Mouse (Mus musculus): ENCODE measurements around the gene Teddm1a.
"Not testable (repeated sequence)": the region's sequence is repeated elsewhere in the genome, so short reads cannot be mapped to it uniquely, and the experiment has no call there.

Teddm1a gene

DNA sequence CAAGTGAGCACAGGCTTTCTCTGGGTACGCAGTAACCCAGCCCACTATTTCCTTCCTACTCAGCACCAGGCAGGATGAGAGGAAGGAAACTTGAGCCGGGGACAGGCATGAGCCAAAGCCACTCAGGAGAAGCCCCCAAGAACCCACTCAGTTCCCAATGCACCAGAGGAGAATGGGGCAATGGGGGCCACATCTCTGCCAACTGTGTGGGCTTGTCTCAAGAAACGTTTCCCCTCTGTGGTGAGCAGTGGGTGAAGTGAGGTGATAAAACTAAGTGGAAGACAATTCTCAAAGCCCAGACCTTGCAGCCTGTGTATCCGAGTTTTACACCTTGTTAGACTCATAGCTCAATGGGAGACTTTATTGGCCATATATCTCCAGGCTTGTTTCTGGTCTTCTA, at the start of gene Teddm1a:
Teddm1a (plus strand) TSS at position 301 of the 400 bp plus-strand sequence.
- DNase-seq, result no peak

GRCm38 (mm10) chr1:153842121-153842740, 49.3 kb upstream of the Teddm1a start:
- peak; percentile 15 for DNase-seq

DNA sequence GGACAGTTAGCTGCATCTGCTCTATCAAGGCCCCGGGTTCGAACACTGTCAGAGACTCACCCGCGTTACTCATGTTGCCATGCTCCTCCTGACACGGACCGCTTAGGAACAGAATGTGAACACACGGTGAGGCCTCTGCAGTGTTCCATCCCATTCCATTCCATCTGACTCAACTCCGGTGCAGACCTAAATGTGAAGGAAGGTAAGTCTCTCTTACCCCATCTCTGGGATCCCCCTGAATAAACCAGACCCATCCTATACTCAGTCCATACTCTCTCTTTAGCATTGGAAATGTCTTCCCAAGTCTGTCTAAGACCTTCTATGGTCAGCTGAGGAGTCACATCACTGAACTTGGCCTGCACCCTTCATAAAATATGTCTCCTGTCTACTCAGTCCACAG, 47.5 kb upstream of the Teddm1a start, which contains the start of gene Rgsl1:
Rgsl1 (minus strand) TSS at position 101 of the 400 bp plus-strand sequence.
- DNase-seq, result no peak

DNA sequence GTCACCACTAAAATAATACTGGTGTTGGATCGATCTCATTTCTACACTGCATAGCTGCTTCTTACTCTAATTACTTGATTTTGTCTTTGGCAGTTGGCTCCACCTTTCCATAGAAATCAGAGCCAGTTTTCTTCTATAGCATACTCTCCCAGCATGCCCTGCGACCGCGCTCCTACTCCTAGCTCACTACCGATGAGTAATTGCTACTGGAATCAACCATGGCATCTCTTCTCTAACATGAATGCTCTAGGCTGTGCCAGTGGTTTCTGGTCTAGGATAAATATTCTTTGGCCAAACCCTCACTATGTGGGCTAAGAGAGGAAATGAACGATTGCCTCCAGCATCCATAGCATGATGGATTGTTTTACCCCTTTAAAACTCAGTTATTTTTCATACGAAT, 45.1 kb upstream of the Teddm1a start:
- no peak for DNase-seq

DNA sequence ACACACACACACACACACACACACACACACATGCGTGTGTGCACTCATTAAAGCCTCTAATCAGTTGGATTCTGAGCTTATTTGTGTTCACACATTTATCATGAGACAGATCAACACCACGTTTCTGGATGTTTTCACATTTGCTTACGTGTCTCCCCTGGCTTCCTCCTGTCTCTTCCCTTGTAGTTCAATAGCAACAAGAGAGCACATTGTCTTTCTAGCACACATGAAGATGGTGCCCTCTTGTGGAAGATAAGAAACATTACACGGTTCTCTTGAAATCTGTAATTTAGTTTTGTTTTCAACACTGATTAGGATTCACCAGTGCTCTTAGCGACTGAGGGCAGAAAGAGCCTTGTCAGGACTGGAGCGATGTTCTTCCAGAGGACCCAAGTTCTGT, 44.7 kb upstream of the Teddm1a start:
- no peak for DNase-seq

DNA sequence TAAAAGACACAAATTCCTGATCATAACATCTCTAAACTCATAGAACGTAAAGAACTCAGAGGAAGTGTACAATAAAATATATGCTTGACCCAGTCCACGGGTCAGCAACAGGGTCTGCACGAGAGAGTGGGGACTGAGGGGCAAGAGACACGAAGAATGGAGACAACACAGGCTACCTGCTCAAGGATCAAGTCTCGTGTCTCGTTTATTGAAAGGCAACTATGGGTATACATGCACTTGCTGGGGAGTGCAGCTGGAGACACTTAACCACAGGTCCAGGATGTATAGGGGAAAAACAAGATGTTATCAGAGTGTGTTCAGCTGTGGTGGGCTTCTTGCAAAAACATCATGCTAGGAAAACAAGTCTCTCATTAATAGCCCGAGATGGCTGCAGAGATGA, 38.8 kb upstream of the Teddm1a start:
- DNase-seq, result not testable (repeated sequence)

- DNase-seq, result no peak
Observed at GRCm38 (mm10) chr1:153855946-153856345, 35.6 kb upstream of the Teddm1a start.

DNA sequence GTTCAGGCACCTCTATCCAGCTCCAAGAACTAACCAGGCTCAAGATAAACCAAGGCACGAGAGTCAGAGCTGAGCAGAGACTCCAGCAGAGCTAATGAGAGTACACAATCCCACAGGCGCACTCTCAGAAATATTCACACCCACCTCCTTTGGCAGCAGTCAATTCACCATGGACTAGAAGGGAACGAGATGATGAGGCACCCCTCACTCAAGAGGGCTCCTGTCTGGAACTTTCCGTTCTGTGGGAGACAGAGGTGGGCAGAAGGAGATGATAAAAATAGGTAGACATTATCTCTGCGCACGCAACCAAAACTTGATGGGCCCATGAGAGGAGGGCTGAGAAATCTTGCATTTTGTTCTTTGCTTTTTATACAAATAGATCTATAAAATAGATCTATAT, 17.5 kb upstream of the Teddm1a start, which contains the start of gene Teddm1b:
Teddm1b (plus strand) TSS at position 301 of the 400 bp plus-strand sequence.
- no peak for DNase-seq

- not testable (repeated sequence) for DNase-seq
Observed at GRCm38 (mm10) chr1:153880391-153880790, 11.2 kb upstream of the Teddm1a start.

DNA sequence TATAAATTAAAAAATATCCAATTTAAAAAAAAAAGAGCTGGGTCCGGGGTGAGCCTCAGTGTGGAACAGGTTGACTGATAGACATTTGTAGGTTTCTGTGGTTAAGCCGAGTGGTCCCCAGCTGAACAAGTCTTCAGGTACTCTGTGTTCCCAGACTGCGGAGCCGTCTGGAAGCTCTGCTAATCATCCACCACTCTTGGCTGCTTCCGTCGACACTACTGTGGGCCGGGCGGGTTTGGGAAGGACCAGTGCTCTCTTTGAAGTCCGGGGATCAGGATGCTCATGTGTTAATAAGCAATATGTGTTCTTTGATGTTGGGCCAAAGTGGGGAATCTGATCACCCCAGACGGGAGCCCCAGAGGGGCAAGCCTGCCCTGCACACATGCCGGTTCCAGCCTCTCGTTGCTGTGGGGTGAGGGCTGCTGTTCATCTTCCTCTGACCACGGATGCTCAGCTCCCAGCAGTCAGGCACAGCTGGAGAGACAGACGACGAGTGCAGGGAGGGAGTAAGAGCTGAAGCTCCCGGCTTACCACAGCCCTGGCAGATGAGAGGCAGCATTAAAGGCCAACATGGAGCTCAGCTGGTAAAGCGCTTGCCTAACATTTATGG, 5.4 kb upstream of the Teddm1a start:
- DNase-seq, result no peak

GRCm38 (mm10) chr1:153890121-153890520, 1.4 kb upstream of the Teddm1a start:
- DNase-seq, result no peak

DNA sequence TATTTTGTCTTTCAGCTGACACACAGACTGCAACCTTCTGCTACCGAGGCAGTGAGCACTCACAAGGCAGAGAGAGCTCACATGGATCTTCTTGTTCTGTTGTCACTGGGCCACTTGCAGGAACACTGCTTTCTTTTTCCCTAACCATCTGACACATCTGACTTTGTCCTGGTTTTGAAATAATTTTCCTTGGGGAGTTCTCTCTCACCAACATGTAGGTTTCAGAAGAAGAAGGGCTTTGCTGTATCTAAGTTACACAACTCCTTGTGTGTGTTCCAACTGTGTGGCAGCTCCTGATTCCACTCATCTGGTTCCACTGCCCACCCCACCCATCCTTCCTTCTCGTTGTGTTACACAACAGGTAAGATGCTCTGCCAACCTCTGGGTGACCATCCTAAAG, 2.2 kb downstream of the Teddm1a start:
- DNase-seq, result no peak

- no peak for DNase-seq
Observed at GRCm38 (mm10) chr1:153894201-153894893, 2.8 kb downstream of the Teddm1a start.

GRCm38 (mm10) chr1:153894979-153895378, 3.4 kb downstream of the Teddm1a start:
- peak; percentile 74 for DNase-seq

DNA sequence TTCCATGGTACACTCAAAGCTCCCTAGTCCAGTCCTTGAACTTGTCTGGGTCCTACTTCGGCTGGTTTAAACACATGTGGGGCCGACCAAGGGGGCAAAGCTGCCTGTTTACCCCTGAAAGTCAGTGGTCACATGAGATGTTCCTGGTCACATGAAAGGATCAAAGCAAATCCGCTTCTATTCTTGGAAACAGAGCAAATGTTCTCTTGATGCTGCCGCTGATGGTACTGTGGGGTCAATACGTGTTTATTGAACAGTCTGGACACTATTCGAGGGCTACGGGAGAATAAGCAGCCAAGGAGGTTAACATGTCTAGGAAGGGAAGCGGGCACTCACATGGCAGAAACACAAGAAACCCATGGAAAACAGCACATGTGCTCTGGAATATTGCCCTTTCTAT, 5.7 kb downstream of the Teddm1a start:
- DNase-seq, result no peak

GRCm38 (mm10) chr1:153898989-153899730, 7.6 kb downstream of the Teddm1a start:
- DNase-seq, result no peak

DNA sequence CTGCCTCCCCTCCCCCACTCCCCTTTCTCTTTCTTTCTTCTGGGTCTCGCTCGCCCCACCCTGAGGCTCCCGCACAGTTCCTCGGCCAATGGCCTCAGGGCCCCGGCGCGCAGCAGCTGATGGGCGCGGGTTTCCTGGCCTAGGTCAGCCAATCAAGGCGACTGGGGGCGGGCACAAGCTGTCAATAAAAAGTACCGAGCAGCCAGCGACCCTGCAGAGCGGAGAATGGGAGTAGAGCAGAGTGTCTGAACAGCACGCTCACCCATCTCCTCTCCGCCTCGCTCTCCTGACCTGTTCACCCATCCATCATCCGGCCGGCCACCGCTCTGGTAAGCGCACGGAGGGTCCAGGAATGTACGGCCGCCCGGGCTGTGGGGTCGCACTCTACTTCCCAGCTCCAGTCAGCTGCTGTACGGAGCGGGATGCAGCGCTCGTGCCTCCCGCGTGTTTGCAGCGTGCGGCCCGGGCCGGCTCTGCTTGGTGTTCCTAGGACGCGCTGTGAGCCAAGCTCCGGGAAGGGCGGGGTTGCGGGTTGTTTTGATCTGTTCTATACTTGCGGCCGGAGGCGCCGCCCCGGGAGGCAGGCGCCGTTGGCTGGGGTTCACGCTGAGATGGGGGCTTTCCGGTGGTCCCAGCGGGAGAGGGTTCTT, 8.3 kb downstream of the Teddm1a start, which contains the start of the genes Glul and Teddm2:
Glul (plus strand) TSS at position 214 of the 650 bp plus-strand sequence.
Teddm2 (minus strand) TSS at position 498 of the 650 bp plus-strand sequence.
- DNase-seq, result peak; percentile 93

GRCm38 (mm10) chr1:153900381-153900780, 8.8 kb downstream of the Teddm1a start:
- DNase-seq, result no peak

- DNase-seq, result peak; percentile 39
Observed at GRCm38 (mm10) chr1:153900860-153901730, 9.6 kb downstream of the Teddm1a start.

DNA sequence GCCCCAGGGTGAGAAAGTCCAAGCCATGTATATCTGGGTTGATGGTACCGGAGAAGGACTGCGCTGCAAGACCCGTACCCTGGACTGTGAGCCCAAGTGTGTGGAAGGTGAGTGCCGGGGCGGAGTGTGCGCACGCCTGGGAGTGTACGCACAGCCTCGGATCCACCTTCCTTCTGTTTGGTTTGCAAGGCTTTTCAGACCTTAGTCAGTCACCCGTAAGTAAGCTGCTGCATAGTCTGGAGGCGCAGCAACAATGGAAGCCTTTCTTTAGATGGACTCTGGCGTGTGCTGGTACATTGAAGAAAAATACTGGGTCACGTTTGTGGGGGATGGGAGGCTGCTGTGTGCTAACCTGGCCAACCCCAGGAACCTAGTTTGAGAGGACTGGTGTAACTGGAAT, 11.5 kb downstream of the Teddm1a start:
- DNase-seq, result no peak

- no peak for DNase-seq
Observed at GRCm38 (mm10) chr1:153904236-153904635, 12.7 kb downstream of the Teddm1a start.

DNA sequence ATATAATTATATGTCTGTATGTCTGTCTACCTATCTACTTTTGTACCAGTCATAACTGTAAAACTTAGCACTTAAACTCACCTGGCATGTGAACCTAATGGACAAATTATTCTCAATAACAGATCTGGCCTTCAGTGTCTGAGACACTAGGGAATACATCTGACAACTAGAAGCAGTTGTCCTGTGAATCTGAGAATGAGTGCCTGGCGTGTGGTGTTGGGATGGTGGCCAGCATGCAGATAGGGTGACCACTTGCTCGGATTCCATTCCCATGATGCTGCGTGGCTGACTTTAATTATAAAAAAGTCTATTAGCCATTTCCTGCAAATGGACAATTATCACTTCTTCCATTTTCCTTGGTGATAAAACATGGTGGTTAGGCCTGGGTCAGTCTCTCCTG, 14.3 kb downstream of the Teddm1a start:
- no peak for DNase-seq
